In the genomic region with DNA sequence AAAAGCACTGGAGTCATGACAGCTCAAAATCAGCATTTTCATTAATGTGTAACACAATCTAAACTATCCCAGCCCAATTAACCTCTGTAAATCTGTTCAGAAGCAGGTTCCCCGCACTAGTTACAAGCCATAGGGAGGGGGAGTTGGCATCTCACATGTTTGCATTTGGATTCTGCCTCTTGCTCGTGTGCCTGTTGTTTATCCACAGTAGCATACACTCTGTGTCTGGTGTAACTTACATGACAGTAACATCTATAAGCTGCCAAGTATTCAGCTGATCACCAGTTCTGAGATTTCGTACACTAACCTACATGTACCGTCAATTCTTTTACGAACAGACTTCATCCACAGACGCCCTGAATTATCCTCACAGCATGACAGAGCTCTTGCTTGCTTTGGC, we compare ENCODE assay signal across 14 mouse cellular contexts.
"Had no signal": no experiment of that assay in that cellular context is flagged by ENCODE, and none has a peak within 500 bp of the region (broad histone marks: within the 10 kb centered on the region; RNA-seq: fewer than 3 reads in every experiment).

No protein-coding gene starts in this region.

- H3K9ac ChIP-seq: liver, embryonic 15.5 days; lung, embryonic 15.5 days; neural tube, embryonic 15.5 days had no signal

- H3K9me3 ChIP-seq: limb, embryonic 10.5 days; liver, embryonic 15.5 days; lung, embryonic 15.5 days; megakaryocyte, embryonic 14.5 days; neural tube, embryonic 15.5 days had no signal

- H3K4me3 ChIP-seq: left cerebral cortex, adult 2 months; limb, embryonic 10.5 days; liver, embryonic 15.5 days; lung, embryonic 15.5 days; megakaryocyte, embryonic 14.5 days; neural tube, embryonic 15.5 days had no signal

- H3K27me3 ChIP-seq: liver, embryonic 15.5 days; lung, embryonic 15.5 days; neural tube, embryonic 15.5 days had no signal

- DNase-seq: kidney, adult 8-10 months; kidney, postnatal 25 days; lung, postnatal 14 days; right cerebral cortex, adult 18-20 months; right cerebral cortex, postnatal 25 days; thymus, postnatal 36 days had no signal

- H3K4me2 ChIP-seq: liver, embryonic 11.5 days; liver, embryonic 15.5 days; lung, embryonic 15.5 days; neural tube, embryonic 15.5 days had no signal

- H3K4me1 ChIP-seq: megakaryocyte, embryonic 14.5 days had no signal

- H3K27ac ChIP-seq: left cerebral cortex, adult 2 months; limb, embryonic 10.5 days; liver, embryonic 15.5 days; lung, embryonic 15.5 days; macrophage; neural tube, embryonic 15.5 days had no signal

- H3K36me3 ChIP-seq: liver, embryonic 15.5 days; lung, embryonic 15.5 days; neural tube, embryonic 15.5 days had no signal
